14 mouse cellular contexts compared by ENCODE assay signal in the genomic region with DNA sequence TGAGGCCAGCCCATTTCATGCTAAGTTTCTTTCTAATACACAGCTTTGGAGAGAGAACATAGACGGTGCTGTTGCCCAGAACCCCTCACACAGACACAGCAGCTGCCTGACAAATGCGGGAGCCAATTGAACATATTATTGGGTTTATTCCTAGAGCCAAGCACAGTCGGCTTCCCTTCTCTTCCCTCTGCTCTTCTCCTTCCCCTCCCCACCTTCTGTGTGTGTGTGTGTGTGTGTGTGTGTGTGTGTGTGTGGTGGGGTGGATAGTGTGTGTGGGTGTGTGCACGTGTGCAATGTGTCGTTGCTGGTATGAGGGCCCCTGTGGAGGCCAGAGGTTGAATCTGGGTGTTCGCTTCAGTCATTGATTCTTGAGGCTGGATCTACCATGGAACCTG.
DNase-seq lines count a peak whose midpoint lies in the region; ATAC-seq and TF ChIP-seq lines count a peak whose summit lies in the region.
"Had no signal": no experiment of that assay in that cellular context is flagged by ENCODE, and none has a peak within 500 bp of the region (broad histone marks: within the 10 kb centered on the region; RNA-seq: fewer than 3 reads in every experiment).

No protein-coding gene starts in this region.

- no peak overlapping the region for H3K4me2 ChIP-seq in forebrain, embryonic 14.5 days (ENCODE audit: low read length)
- H3K4me2 ChIP-seq in forebrain, postnatal 0 days (ENCODE audit: low read depth): no peak overlapping the region
- no peak overlapping the region for H3K4me2 ChIP-seq in limb, embryonic 12.5 days
- H3K4me2 ChIP-seq: embryonic facial prominence, embryonic 15.5 days; heart, embryonic 15.5 days; midbrain, embryonic 12.5 days; neural tube, embryonic 12.5 days had no signal

- H3K4me3 ChIP-seq in forebrain, embryonic 14.5 days (ENCODE audit: low read depth, low read length): no peak overlapping the region
- H3K4me3 ChIP-seq in forebrain, embryonic 10.5 days: no peak overlapping the region
- H3K4me3 ChIP-seq in forebrain, postnatal 0 days (ENCODE audit: low read depth, low read length): no peak overlapping the region
- no peak overlapping the region for H3K4me3 ChIP-seq in limb, embryonic 12.5 days (replicated peaks)
- H3K4me3 ChIP-seq in gastrocnemius, adult 2 months: no peak overlapping the region
- H3K4me3 ChIP-seq: embryonic facial prominence, embryonic 15.5 days; heart, embryonic 15.5 days; midbrain, embryonic 12.5 days; neural tube, embryonic 12.5 days had no signal

- no peak overlapping the region for H3K27ac ChIP-seq in forebrain, embryonic 14.5 days (ENCODE audit: low read depth, low read length)
- no peak overlapping the region for H3K27ac ChIP-seq in forebrain, embryonic 10.5 days
- no peak overlapping the region for H3K27ac ChIP-seq in forebrain, postnatal 0 days (ENCODE audit: low read depth, low read length)
- H3K27ac ChIP-seq in limb, embryonic 12.5 days: peak overlapping the region; percentile 64
- no peak overlapping the region for H3K27ac ChIP-seq in gastrocnemius, adult 2 months
- H3K27ac ChIP-seq: embryonic facial prominence, embryonic 15.5 days; heart, embryonic 15.5 days; midbrain, embryonic 12.5 days; neural tube, embryonic 12.5 days had no signal

- ATAC-seq in forebrain, embryonic 14.5 days: peak; percentile 60; the same call in 1 of the 2 replicates
- ATAC-seq in forebrain, postnatal 0 days: peak; percentile 91
- ATAC-seq in limb, embryonic 12.5 days (ENCODE audit: insufficient number of reproducible peaks, insufficient read depth, low FRiP score, low TSS enrichment, low read depth): peak; percentile 14; the same call in 1 of the 2 replicates

- WGBS in forebrain, embryonic 14.5 days: 71% methylated on average over 6 of the region's 6 CpGs
- WGBS in forebrain, embryonic 10.5 days: 88% methylated on average over 6 of the region's 6 CpGs
- 63% methylated on average over 6 of the region's 6 CpGs for WGBS in forebrain, postnatal 0 days
- 50% methylated on average over 6 of the region's 6 CpGs for WGBS in limb, embryonic 12.5 days

- no peaks in the 10 kb centered on the region for H3K36me3 ChIP-seq in forebrain, embryonic 14.5 days (ENCODE audit: control insufficient read depth, insufficient read depth, low read length)
- no peaks in the 10 kb centered on the region for H3K36me3 ChIP-seq in forebrain, embryonic 10.5 days (replicated peaks)
- H3K36me3 ChIP-seq in forebrain, postnatal 0 days (ENCODE audit: insufficient read depth): no peaks in the 10 kb centered on the region
- H3K36me3 ChIP-seq in limb, embryonic 12.5 days: no peaks in the 10 kb centered on the region
- H3K36me3 ChIP-seq: embryonic facial prominence, embryonic 15.5 days; heart, embryonic 15.5 days; midbrain, embryonic 12.5 days; neural tube, embryonic 12.5 days had no signal

- no peaks in the 10 kb centered on the region; the same call in 1 of the 2 replicates for H3K4me1 ChIP-seq in forebrain, embryonic 14.5 days (ENCODE audit: control insufficient read depth, insufficient read depth, low read length)
- H3K4me1 ChIP-seq in forebrain, embryonic 10.5 days: peaks cover 27% of the 10 kb centered on the region
- no peaks in the 10 kb centered on the region for H3K4me1 ChIP-seq in forebrain, postnatal 0 days (ENCODE audit: insufficient read depth)
- peaks cover 41% of the 10 kb centered on the region for H3K4me1 ChIP-seq in limb, embryonic 12.5 days (replicated peaks)
- H3K4me1 ChIP-seq: heart, embryonic 15.5 days; neural tube, embryonic 12.5 days had no signal

- no peaks in the 10 kb centered on the region for H3K9me3 ChIP-seq in forebrain, embryonic 14.5 days (replicated peaks; ENCODE audit: control insufficient read depth, low read length)
- H3K9me3 ChIP-seq in forebrain, embryonic 10.5 days: no peaks in the 10 kb centered on the region
- H3K9me3 ChIP-seq in forebrain, postnatal 0 days (ENCODE audit: low read length): no peaks in the 10 kb centered on the region
- no peaks in the 10 kb centered on the region for H3K9me3 ChIP-seq in limb, embryonic 12.5 days
- H3K9me3 ChIP-seq: embryonic facial prominence, embryonic 15.5 days; heart, embryonic 15.5 days; midbrain, embryonic 12.5 days; neural tube, embryonic 12.5 days had no signal

- no peak overlapping the region for H3K9ac ChIP-seq in forebrain, embryonic 14.5 days (ENCODE audit: low read length)
- no peak overlapping the region for H3K9ac ChIP-seq in forebrain, postnatal 0 days
- no peak overlapping the region for H3K9ac ChIP-seq in limb, embryonic 12.5 days (replicated peaks)
- H3K9ac ChIP-seq: embryonic facial prominence, embryonic 15.5 days; heart, embryonic 15.5 days; midbrain, embryonic 12.5 days; neural tube, embryonic 12.5 days had no signal

- intact Hi-C loops in gastrocnemius, adult 2 months (cut with DNase I): loop anchor here (10.0 kb wide), 1 partner anchor 311 kb away; no protein-coding TSS in a partner anchor

- H3K27me3 ChIP-seq in forebrain, embryonic 14.5 days (replicated peaks; ENCODE audit: control insufficient read depth, insufficient read depth, low read length): no peaks in the 10 kb centered on the region
- H3K27me3 ChIP-seq in forebrain, embryonic 10.5 days (ENCODE audit: poor library complexity, severe bottlenecking): no peaks in the 10 kb centered on the region
- no peaks in the 10 kb centered on the region for H3K27me3 ChIP-seq in forebrain, postnatal 0 days (ENCODE audit: insufficient read depth, low read length)
- H3K27me3 ChIP-seq in limb, embryonic 12.5 days: 0 out of 2 replicates have a peak, but pooled peaks cover 3% of the 10 kb centered on the region
- H3K27me3 ChIP-seq: embryonic facial prominence, embryonic 15.5 days; heart, embryonic 15.5 days; midbrain, embryonic 12.5 days; neural tube, embryonic 12.5 days had no signal

- TF ChIP-seq CTCF in forebrain, postnatal 0 days (IDR thresholded peaks at IDR 0.05; ENCODE audit: low read depth): no peak
- TF ChIP-seq CTCF in gastrocnemius, adult 2 months (IDR thresholded peaks at IDR 0.05): no peak

- peak; percentile 52 for DNase-seq in forebrain, embryonic 14.5 days (ENCODE audit: low spot score)
- no peak for DNase-seq in forebrain, embryonic 10.5 days (ENCODE audit: extremely low spot score, low spot score)
- peak; percentile 47 for DNase-seq in layer of hippocampus, adult 11-12 months (ENCODE audit: low spot score)
- no peak for DNase-seq in layer of hippocampus, adult 9-10 months (ENCODE audit: low spot score)
- DNase-seq in forebrain, postnatal 0 days: peak; percentile 67
- DNase-seq in gastrocnemius, adult 2 months: no peak
- DNase-seq: adrenal gland, adult 8-10 months; spleen, adult 18-20 months; thymus, postnatal 4 days had no signal

Comparison
In these comparisons a context has a peak if more than half of its experiments do, and no peak if none do; other contexts are left out.
1. DNase-seq: peak in forebrain, embryonic 14.5 days (single experiment), layer of hippocampus, adult 11-12 months (single experiment) and forebrain, postnatal 0 days (single experiment); none in forebrain, embryonic 10.5 days (single experiment), layer of hippocampus, adult 9-10 months (single experiment) and gastrocnemius, adult 2 months (single experiment).
2. ATAC-seq: peak in every context shown above with its lines; median percentile 91 in forebrain, postnatal 0 days; 60 in forebrain, embryonic 14.5 days; 14 in limb, embryonic 12.5 days.